Mouse (Mus musculus): ENCODE measurements at regions not wholly inside any gene's neighbourhood (a gene's known extent, or its start where the extent isn't known, plus 50 kb on each side); places are given as distances from the start of the nearest gene placed in this dataset.

GRCm38 (mm10) chr4:127809006-127809405 is 161.7 kb downstream of the CK137956 start:
- TF ChIP-seq EP300 (IDR thresholded peaks at IDR 0.05; ENCODE audit: low read depth) (no peak), CTCF (IDR thresholded peaks at IDR 0.05; ENCODE audit: low read depth) (no peak)
